ENCODE assay signal across 13 mouse cellular contexts in the genomic region with DNA sequence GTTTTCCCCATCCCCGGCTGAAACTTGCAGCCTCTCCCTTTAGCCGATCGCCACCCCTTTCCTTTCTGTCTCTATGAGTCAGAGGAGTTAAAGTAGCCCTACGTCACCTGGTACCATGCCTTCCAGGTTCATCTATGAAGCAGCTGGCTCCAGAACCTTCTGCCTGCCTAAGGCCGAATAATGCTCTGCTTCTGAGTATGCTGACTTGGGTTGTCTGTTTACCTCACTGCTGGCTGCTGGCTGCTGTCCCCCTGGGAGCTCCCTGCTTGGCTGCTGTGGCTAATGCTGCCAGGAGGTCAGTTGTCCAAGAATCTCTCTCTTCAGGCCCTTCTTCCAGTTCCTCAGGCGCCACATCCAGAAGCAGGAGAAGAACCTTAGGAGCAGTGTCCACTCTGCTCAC. TPM values are rescaled to one million over a fixed set of nuclear protein-coding genes. Genes with fewer than 3 reads are reported as not detected.
DNase-seq lines count a peak whose midpoint lies in the region; ATAC-seq lines count a peak whose summit lies in the region.
"Had no signal": no experiment of that assay in that cellular context is flagged by ENCODE, and none has a peak within 500 bp of the region (broad histone marks: within the 10 kb centered on the region; RNA-seq: fewer than 3 reads in every experiment).

No protein-coding gene starts in this region.

- no peaks in the 10 kb centered on the region for H3K36me3 ChIP-seq in hindbrain, embryonic 10.5 days
- no peaks in the 10 kb centered on the region for H3K36me3 ChIP-seq in hindbrain, embryonic 11.5 days (ENCODE audit: control insufficient read depth, insufficient read depth, low read length)
- no peaks in the 10 kb centered on the region for H3K36me3 ChIP-seq in heart, embryonic 14.5 days (ENCODE audit: control insufficient read depth, insufficient read depth, low read length)
- no peaks in the 10 kb centered on the region for H3K36me3 ChIP-seq in neural tube, embryonic 15.5 days
- H3K36me3 ChIP-seq: midbrain, embryonic 13.5 days; neural tube, embryonic 13.5 days; stomach, embryonic 15.5 days had no signal

- DNase-seq in hindbrain, embryonic 10.5 days (ENCODE audit: low spot score), result no peak
- DNase-seq in hindbrain, embryonic 11.5 days (ENCODE audit: low spot score), result no peak
- peak; percentile 39 for DNase-seq in 416B (ENCODE audit: low read depth)
- peak; percentile 37 for DNase-seq in gastrocnemius, postnatal 10 days
- no peak for DNase-seq in left cerebral cortex, postnatal 14 days (ENCODE audit: low spot score in 2 of 2)

- no peaks in the 10 kb centered on the region for H3K9me3 ChIP-seq in hindbrain, embryonic 10.5 days
- H3K9me3 ChIP-seq in hindbrain, embryonic 11.5 days (ENCODE audit: control insufficient read depth, low read length), result no peaks in the 10 kb centered on the region
- H3K9me3 ChIP-seq in heart, embryonic 14.5 days (ENCODE audit: control insufficient read depth, low read length), result no peaks in the 10 kb centered on the region
- H3K9me3 ChIP-seq in neural tube, embryonic 15.5 days (replicated peaks), result no peaks in the 10 kb centered on the region
- H3K9me3 ChIP-seq: midbrain, embryonic 13.5 days; neural tube, embryonic 13.5 days; stomach, embryonic 15.5 days had no signal

- 90% methylated on average over 6 of the region's 6 CpGs for WGBS in hindbrain, embryonic 10.5 days
- WGBS in hindbrain, embryonic 11.5 days, result 84% methylated on average over 6 of the region's 6 CpGs
- 63% methylated on average over 6 of the region's 6 CpGs for WGBS in heart, embryonic 14.5 days
- WGBS in neural tube, embryonic 15.5 days, result 89% methylated on average over 6 of the region's 6 CpGs

- no peak overlapping the region for H3K4me2 ChIP-seq in hindbrain, embryonic 11.5 days (replicated peaks; ENCODE audit: low read depth, low read length)
- H3K4me2 ChIP-seq in heart, embryonic 14.5 days (ENCODE audit: low read length), result no peak overlapping the region
- H3K4me2 ChIP-seq in neural tube, embryonic 15.5 days, result no peak overlapping the region
- H3K4me2 ChIP-seq: midbrain, embryonic 13.5 days; neural tube, embryonic 13.5 days; stomach, embryonic 15.5 days had no signal

- no peak for ATAC-seq in hindbrain, embryonic 11.5 days (ENCODE audit: low FRiP score)
- ATAC-seq in heart, embryonic 14.5 days (ENCODE audit: insufficient number of reproducible peaks, insufficient read depth, low FRiP score, low read depth), result no peak
- no peak for ATAC-seq in neural tube, embryonic 15.5 days (ENCODE audit: low FRiP score)
- ATAC-seq in erythroblast, adult 5-6 weeks (replicated peaks; ENCODE audit: low FRiP score, poor library complexity, severe bottlenecking), result no peak
- ATAC-seq: hindbrain, postnatal 0 days; midbrain, embryonic 13.5 days; Patski had no signal

- H3K27me3 ChIP-seq in hindbrain, embryonic 10.5 days (ENCODE audit: insufficient read depth, poor library complexity, severe bottlenecking), result no peaks in the 10 kb centered on the region
- no peaks in the 10 kb centered on the region for H3K27me3 ChIP-seq in hindbrain, embryonic 11.5 days (ENCODE audit: control insufficient read depth, insufficient read depth, low read length)
- H3K27me3 ChIP-seq in heart, embryonic 14.5 days (ENCODE audit: control insufficient read depth, insufficient read depth, low read length), result no peaks in the 10 kb centered on the region
- no peaks in the 10 kb centered on the region for H3K27me3 ChIP-seq in neural tube, embryonic 15.5 days (replicated peaks)
- H3K27me3 ChIP-seq: midbrain, embryonic 13.5 days; neural tube, embryonic 13.5 days; Patski; stomach, embryonic 15.5 days had no signal

- H3K9ac ChIP-seq in hindbrain, embryonic 11.5 days (ENCODE audit: low read depth, low read length), result no peak overlapping the region
- H3K9ac ChIP-seq in heart, embryonic 14.5 days (ENCODE audit: low read length), result peak overlapping the region; percentile 27; the same call in 1 of the 2 replicates
- no peak overlapping the region for H3K9ac ChIP-seq in neural tube, embryonic 15.5 days (replicated peaks)
- H3K9ac ChIP-seq: midbrain, embryonic 13.5 days; neural tube, embryonic 13.5 days; stomach, embryonic 15.5 days had no signal

- peak overlapping the region; percentile 70 for H3K27ac ChIP-seq in hindbrain, embryonic 10.5 days
- no peak overlapping the region for H3K27ac ChIP-seq in hindbrain, embryonic 11.5 days (ENCODE audit: low read depth, low read length)
- 0 out of 4 replicates have a peak overlapping the region, but pooled peaks of 1 of the 2 experiments have one; percentile 6 for H3K27ac ChIP-seq in heart, embryonic 14.5 days (replicated peaks in 1 of 2; ENCODE audit: control insufficient read depth in 1 of 2, insufficient read depth in 1 of 2, low read depth in 2 of 2, low read length in 2 of 2)
- no peak overlapping the region for H3K27ac ChIP-seq in neural tube, embryonic 15.5 days (replicated peaks)
- H3K27ac ChIP-seq: hindbrain, postnatal 0 days; midbrain, embryonic 13.5 days; neural tube, embryonic 13.5 days had no signal

- H3K4me1 ChIP-seq in hindbrain, embryonic 10.5 days (replicated peaks), result peaks cover 29% of the 10 kb centered on the region
- H3K4me1 ChIP-seq in hindbrain, embryonic 11.5 days (replicated peaks; ENCODE audit: control insufficient read depth, insufficient read depth, low read length), result no peaks in the 10 kb centered on the region
- peaks cover 26 to 30% of the 10 kb centered on the region in 2 experiments for H3K4me1 ChIP-seq in heart, embryonic 14.5 days (ENCODE audit: control insufficient read depth in 2 of 2, insufficient read depth in 2 of 2, low read length in 2 of 2)
- H3K4me1 ChIP-seq in neural tube, embryonic 15.5 days, result peaks cover 19% of the 10 kb centered on the region

- no peak overlapping the region for H3K4me3 ChIP-seq in hindbrain, embryonic 10.5 days
- no peak overlapping the region for H3K4me3 ChIP-seq in hindbrain, embryonic 11.5 days (ENCODE audit: low read depth, low read length)
- no peak overlapping the region for H3K4me3 ChIP-seq in heart, embryonic 14.5 days (ENCODE audit: control insufficient read depth in 1 of 2, insufficient read depth in 1 of 2, low read depth in 1 of 2, low read length in 2 of 2)
- H3K4me3 ChIP-seq in neural tube, embryonic 15.5 days (replicated peaks), result no peak overlapping the region
- H3K4me3 ChIP-seq: midbrain, embryonic 13.5 days; neural tube, embryonic 13.5 days; stomach, embryonic 15.5 days had no signal

- intact Hi-C loops in left cerebral cortex, postnatal 14 days (cut with DNase I), result no loop called here

RNA-seq across cellular contexts. Expression of a gene that starts 30.2 kb away (rescaled TPM):
- polyA plus RNA-seq in hindbrain, embryonic 10.5 days (2016; fragmentation: Nextera tagmentation; extraction: Ambion mirVana), result 26.3 and 43.3 TPM in 2 replicates
- 46.1 TPM in 2 replicates for polyA plus RNA-seq in hindbrain, embryonic 11.5 days (2014; fragmentation: Nextera tagmentation; extraction: Ambion mirVana)
- 1 to 10 TPM; 1.8 to 2.4 TPM for total RNA-seq in gastrocnemius, postnatal 10 days (2021)
- 9.2 and 9.5 TPM in 2 replicates for polyA plus RNA-seq in heart, embryonic 14.5 days (2014; fragmentation: Nextera tagmentation; extraction: Ambion mirVana)
- 207 and 245 TPM in 2 replicates for polyA plus RNA-seq in neural tube, embryonic 15.5 days (2015; fragmentation: Nextera tagmentation; extraction: Ambion mirVana)
- total RNA-seq in erythroblast, adult 5-6 weeks (2015; ENCODE audit: low replicate concordance), result not detected in 2 replicates
- not detected in 2 replicates for total RNA-seq in erythroblast, adult 5-6 weeks (2017; ENCODE audit: low replicate concordance)
- total RNA-seq in left cerebral cortex, postnatal 14 days (2021), result 100 to 1,000 TPM; 161 to 172 TPM

Comparison
In these comparisons a context has a peak if more than half of its experiments do, and no peak if none do; other contexts are left out.
1. DNase-seq: peak in 416B (single experiment) and gastrocnemius, postnatal 10 days (single experiment); none in hindbrain, embryonic 10.5 days (single experiment), hindbrain, embryonic 11.5 days (single experiment) and left cerebral cortex, postnatal 14 days (0 of 2).